Mouse (Mus musculus) forelimb bud, embryonic 11.5 days (tissue): ENCODE results near the gene Rab20.
A peak's percentile ranks its signal among the peaks of the same experiment; 100 is the strongest.

Experiments
- DNase-seq: peaks from one replicate; pipeline ENCODE4 v3.0.0-alpha.2; 2012; ENCODE audit warnings: low read depth, low spot score

Gene Rab20

GRCm38 (mm10) chr8:11405722-11406481 lies 72.6 kb downstream of the Rab20 start:
- DNase-seq, result peak; percentile 18

- no peak for DNase-seq
These were observed 73.9 kb downstream of the Rab20 start for GRCm38 (mm10) chr8:11404614-11405013.

- no peak for DNase-seq
These were observed 74.7 kb downstream of the Rab20 start for GRCm38 (mm10) chr8:11403813-11404212.
